Comparison of ENCODE assay signal across 12 mouse cellular contexts in genomic region chr8:114814769-114815736, GRCm38 (mm10).
DNase-seq lines count a peak whose midpoint lies in the region; ATAC-seq and TF ChIP-seq lines count a peak whose summit lies in the region.
"Had no signal": no experiment of that assay in that cellular context is flagged by ENCODE, and none has a peak within 500 bp of the region (broad histone marks: within the 10 kb centered on the region; RNA-seq: fewer than 3 reads in every experiment).

No protein-coding gene starts in this region.

- H3K4me2 ChIP-seq in heart, postnatal 0 days (ENCODE audit: low read depth, low read length): no peak overlapping the region
- H3K4me2 ChIP-seq: hindbrain, embryonic 15.5 days had no signal

- no peak for TF ChIP-seq CTCF in heart, postnatal 0 days (IDR thresholded peaks at IDR 0.05; ENCODE audit: low read depth)

- 40% methylated on average over 10 of the region's 10 CpGs for WGBS in heart, postnatal 0 days

- peaks cover 20% of the 10 kb centered on the region for H3K4me1 ChIP-seq in heart, postnatal 0 days (ENCODE audit: control insufficient read depth, insufficient read depth)
- H3K4me1 ChIP-seq: hindbrain, embryonic 15.5 days had no signal

- peak overlapping the region; percentile 56 for H3K27ac ChIP-seq in heart, postnatal 0 days (ENCODE audit: low read depth)
- H3K27ac ChIP-seq: forebrain, embryonic 10.5 days; hindbrain, embryonic 15.5 days had no signal

- DNase-seq in adrenal gland, postnatal 14 days: peak; percentile 10
- no peak for DNase-seq in adrenal gland, adult 18-20 months (ENCODE audit: low spot score in 2 of 2)
- peak; percentile 74 for DNase-seq in CD4-positive helper T cell, adult 2 months (ENCODE audit: low read depth, low spot score)
- DNase-seq in heart, postnatal 0 days (ENCODE audit: low spot score): peak; percentile 40
- DNase-seq in neural tube, embryonic 10.5 days (ENCODE audit: extremely low spot score, low spot score): no peak
- DNase-seq in left cerebral cortex, adult 9 months (ENCODE audit: low spot score in 2 of 2): no peak
- no peak for DNase-seq in urinary bladder, postnatal 14 days (ENCODE audit: low spot score)
- DNase-seq: cerebellum, adult 8-10 months; right cerebral cortex, postnatal 14 days had no signal

- H3K36me3 ChIP-seq in heart, postnatal 0 days (replicated peaks; ENCODE audit: control insufficient read depth, insufficient read depth, low read length): no peaks in the 10 kb centered on the region
- H3K36me3 ChIP-seq: forebrain, embryonic 10.5 days; hindbrain, embryonic 15.5 days had no signal

- H3K9me3 ChIP-seq in heart, postnatal 0 days (replicated peaks; ENCODE audit: control insufficient read depth, low read length): no peaks in the 10 kb centered on the region
- H3K9me3 ChIP-seq: forebrain, embryonic 10.5 days; hindbrain, embryonic 15.5 days had no signal

- ATAC-seq in heart, postnatal 0 days (ENCODE audit: insufficient read depth, low read depth): peak; percentile 76
- peak; percentile 71 for ATAC-seq in megakaryocyte, adult 5-6 weeks (ENCODE audit: poor library complexity, severe bottlenecking)

- no peaks in the 10 kb centered on the region for H3K27me3 ChIP-seq in heart, postnatal 0 days (ENCODE audit: control insufficient read depth, insufficient read depth, low read length)
- H3K27me3 ChIP-seq: hindbrain, embryonic 15.5 days had no signal

- no peak for TF ChIP-seq EP300 in heart, postnatal 0 days (IDR thresholded peaks at IDR 0.05; ENCODE audit: low read depth)

- no peak overlapping the region for H3K4me3 ChIP-seq in heart, postnatal 0 days (ENCODE audit: low read depth, low read length)
- H3K4me3 ChIP-seq: forebrain, embryonic 10.5 days; hindbrain, embryonic 15.5 days had no signal

- no peak overlapping the region for H3K9ac ChIP-seq in heart, postnatal 0 days (replicated peaks; ENCODE audit: low read depth, low read length)
- H3K9ac ChIP-seq: hindbrain, embryonic 15.5 days had no signal

Comparison
In these comparisons a context has a peak if more than half of its experiments do, and no peak if none do; other contexts are left out.
1. DNase-seq: peak in adrenal gland, postnatal 14 days (single experiment), CD4-positive helper T cell, adult 2 months (single experiment) and heart, postnatal 0 days (single experiment); none in adrenal gland, adult 18-20 months (0 of 2), neural tube, embryonic 10.5 days (single experiment), left cerebral cortex, adult 9 months (0 of 2) and urinary bladder, postnatal 14 days (single experiment).